Mouse (Mus musculus): ENCODE results near the gene Olfr31. TPM values are rescaled to one million over a fixed set of nuclear protein-coding genes. Genes with fewer than 3 reads are reported as not detected.

Olfr31 gene
- not detected for total RNA-seq (2023)

DNA sequence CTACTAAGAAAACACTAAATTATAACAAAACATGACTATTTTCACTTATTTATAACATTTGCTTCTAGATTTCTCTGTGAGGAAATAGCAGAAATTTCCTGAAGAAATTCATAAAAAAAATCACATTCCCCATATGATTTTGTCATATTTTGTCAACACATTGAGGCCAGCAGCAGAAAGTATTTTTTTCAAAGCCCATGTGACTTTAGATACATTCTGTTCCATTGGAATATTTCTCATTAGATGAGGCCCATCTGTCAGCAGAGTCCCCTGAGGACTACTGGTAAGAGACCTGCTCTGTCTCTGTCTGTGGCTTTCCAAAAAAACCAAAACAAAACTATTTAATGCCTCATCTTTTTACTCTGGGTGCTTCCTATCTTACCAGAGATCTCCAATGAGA, at the start of gene Olfr31:
Olfr31 (plus strand) TSS at position 301 of the 400 bp plus-strand sequence.

DNA sequence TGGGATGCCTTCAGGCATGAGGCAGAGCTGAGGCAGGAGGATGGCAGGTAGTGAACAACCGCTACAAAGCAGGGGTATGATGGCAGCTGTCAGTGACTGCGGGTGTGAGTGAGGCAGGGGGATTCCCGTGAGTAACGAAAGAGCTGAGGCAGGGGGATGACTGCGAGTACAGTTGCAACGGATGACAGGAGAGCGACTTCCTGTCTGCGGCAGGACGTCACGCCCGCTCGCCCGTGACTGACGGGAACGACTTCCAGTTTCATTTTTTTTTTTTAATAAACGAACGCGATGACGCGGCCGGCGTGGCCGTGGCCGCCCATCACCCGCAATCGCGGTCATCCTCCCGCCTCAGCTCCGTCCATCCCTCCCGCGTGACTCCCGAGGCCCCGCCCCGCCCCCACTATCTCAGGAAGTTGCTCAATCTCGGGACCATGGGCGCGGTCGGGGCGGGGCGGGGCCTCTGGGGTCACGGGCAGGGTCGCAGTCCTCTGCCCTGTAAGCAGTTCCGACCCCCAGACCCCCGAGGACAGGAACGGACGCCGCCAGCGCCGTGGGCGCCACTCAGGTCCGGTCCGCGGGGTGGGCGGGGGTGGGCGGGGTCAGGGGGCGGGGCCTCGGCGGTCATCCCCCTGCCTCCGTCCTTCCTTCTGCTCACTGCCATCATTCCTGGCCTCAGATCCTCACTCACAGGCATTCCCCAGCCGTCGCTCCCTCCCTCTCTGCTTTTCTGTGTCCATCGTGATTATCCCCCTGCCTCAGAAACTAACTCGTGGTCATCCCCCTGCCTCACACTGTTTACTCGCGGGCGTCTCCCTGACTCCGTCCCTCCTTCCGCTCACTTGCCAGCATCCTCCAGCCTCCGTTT, 23.6 kb downstream of the Olfr31 start, which contains the start of gene Il3ra:
Il3ra (plus strand) TSS at position 328 of the 865 bp plus-strand sequence.

Other genes with a start within 250 kb of the Olfr31 start
- 100 to 1,000 TPM; 106 to 115 TPM for gene Psmd6, start 201.8 kb upstream of the Olfr31 start, total RNA-seq (2023)
- gene Olfr720, start 136.0 kb upstream of the Olfr31 start, total RNA-seq (2023), result not detected
- gene Il3ra, start 23.4 kb downstream of the Olfr31 start, total RNA-seq (2023), result 10 to 100 TPM; 10.6 to 15.8 TPM
- not detected for gene Olfr721-ps1, start 78.5 kb downstream of the Olfr31 start, total RNA-seq (2023)

All from T-cell, adult 66 days (primary cell).